Mouse (Mus musculus) liver, embryonic 14.5 days (tissue): ENCODE data around the gene Ddx31.

ENCODE experiments used
- CTCF ChIP-seq: IDR thresholded peaks from 2 replicates; pipeline ENCODE4 v1.5.1; 2016; ENCODE audit warnings: antibody characterized with exemption, low read depth, control low read depth
- EP300 ChIP-seq: IDR thresholded peaks from 2 replicates; pipeline ENCODE4 v1.6.1; 2016; ENCODE audit warnings: antibody characterized with exemption, low read depth

- TF ChIP-seq EP300, result no peak
- no peak for TF ChIP-seq CTCF
Observed at GRCm38 (mm10) chr2:28915104-28915738, 75.0 kb downstream of the Ddx31 start.
